Mouse (Mus musculus) liver, postnatal 0 days (tissue): ENCODE data around the gene Htt. TPM values are rescaled to one million over a fixed set of nuclear protein-coding genes. Genes with fewer than 3 reads are reported as not detected.

Experiments used
- ATAC-seq: fragments of 200-750 bp; cut with Nextera tagmentation; 2 replicates; pipeline ENCODE4 v1.8.0; 2017; ENCODE audit warnings: mild to moderate bottlenecking, moderate library complexity
- DNase-seq: peaks from one replicate; pipeline ENCODE4 v3.0.0-alpha.2; 2016
- H3K27ac ChIP-seq: fragments of 300-500 bp; sonication (generic); 2 replicates; pipeline ENCODE4 v1.5.1; 2014; ENCODE audit warnings: antibody characterized with exemption, moderate library complexity, mild to moderate bottlenecking, low read depth
- H3K27me3 ChIP-seq: fragments of 300-500 bp; sonication (generic); 2 replicates; pipeline ENCODE4 v1.6.1; 2014; ENCODE audit warnings: low read length, control low read depth, mixed read lengths; ENCODE audit not compliant: insufficient read depth
- H3K36me3 ChIP-seq: fragments of 300-500 bp; sonication (generic); replicated peaks from 2 replicates; pipeline ENCODE4 v1.6.1; 2014; ENCODE audit warnings: mild to moderate bottlenecking, control low read depth, low read length, moderate library complexity, mixed read lengths; ENCODE audit not compliant: insufficient read depth
- H3K4me1 ChIP-seq: fragments of 300-500 bp; sonication (generic); 2 replicates; pipeline ENCODE4 v1.6.1; 2014; ENCODE audit warnings: antibody characterized with exemption, mild to moderate bottlenecking, control low read depth; ENCODE audit not compliant: insufficient read depth
- H3K4me2 ChIP-seq: fragments of 300-500 bp; sonication (generic); 2 replicates; pipeline ENCODE4 v1.6.1; 2014; ENCODE audit warnings: low read depth, mild to moderate bottlenecking, low read length, moderate library complexity, mixed read lengths
- H3K4me3 ChIP-seq: fragments of 300-500 bp; sonication (generic); 2 replicates; pipeline ENCODE4 v1.5.1; 2014; ENCODE audit warnings: low read depth, low read length
- H3K9ac ChIP-seq: fragments of 300-500 bp; sonication (generic); replicated peaks from 2 replicates; pipeline ENCODE4 v1.6.1; 2014; ENCODE audit warnings: mild to moderate bottlenecking, moderate library complexity
- H3K9me3 ChIP-seq: fragments of 300-500 bp; sonication (generic); 2 replicates; pipeline ENCODE4 v1.6.1; 2016; ENCODE audit warnings: mild to moderate bottlenecking, control low read depth, low read length, mixed read lengths
- CTCF ChIP-seq: sonication (generic); IDR thresholded peaks from 2 replicates; pipeline ENCODE4 v1.5.1; 2016; ENCODE audit warnings: antibody characterized with exemption, low read depth
- EP300 ChIP-seq: IDR thresholded peaks from 2 replicates; pipeline ENCODE4 v1.6.1; 2016; ENCODE audit warnings: antibody characterized with exemption, low read depth, mild to moderate bottlenecking
- WGBS: fragments of 180-500 bp; shearing (Covaris S2); extraction: QIAGEN DNeasy Blood & Tissue Kit; methylation state at CpG from one replicate; pipeline ENCODE4 v1.1.7; 2014; ENCODE audit not compliant: insufficient replicate concordance; 5-methylcytosine and 5-hydroxymethylcytosine counted together
- polyA plus RNA-seq: library from polyadenylated mRNA; unstranded; fragments of >200 nt; fragmentation: Nextera tagmentation; extraction: Ambion mirVana; gene quantifications from 2 replicates; pipeline ENCODE4 v1.2.1, GENCODE M21; 2015

The Htt gene
- polyA plus RNA-seq, 1 experiment from 2014 or later, result 2.3 TPM

- H3K27ac ChIP-seq, result peak overlapping the region; percentile 93
- WGBS, result 76% methylated on average over 1 of the region's 1 CpGs
- no peak for DNase-seq
- peak; percentile 92 for TF ChIP-seq EP300
- TF ChIP-seq CTCF, result no peak
- no peak overlapping the region; the same call in 1 of the 2 replicates for H3K9ac ChIP-seq
- peak; percentile 89 for ATAC-seq
- H3K4me3 ChIP-seq, result no peak overlapping the region
- peaks cover 14% of the 10 kb centered on the region for H3K4me1 ChIP-seq
- H3K36me3 ChIP-seq, result peaks cover 31% of the 10 kb centered on the region
- no peaks in the 10 kb centered on the region for H3K9me3 ChIP-seq
- peak overlapping the region; percentile 37 for H3K4me2 ChIP-seq
- H3K27me3 ChIP-seq, result no peaks in the 10 kb centered on the region
Measured at GRCm38 (mm10) chr5:34909634-34910503, 148.3 kb downstream of the Htt start.

- H3K27me3 ChIP-seq, result no peaks in the 10 kb centered on the region
- H3K36me3 ChIP-seq, result peaks cover 26% of the 10 kb centered on the region
- peak; percentile 47 for ATAC-seq
- peaks cover 14% of the 10 kb centered on the region for H3K4me1 ChIP-seq
- no peaks in the 10 kb centered on the region for H3K9me3 ChIP-seq
- DNase-seq, result no peak
- TF ChIP-seq EP300, result no peak
- TF ChIP-seq CTCF, result no peak
- H3K9ac ChIP-seq, result 0 out of 2 replicates have a peak overlapping the region, but pooled peaks have one; percentile 2
- WGBS, result 86% methylated on average over 4 of the region's 4 CpGs
- no peak overlapping the region for H3K4me3 ChIP-seq
- H3K4me2 ChIP-seq, result peak overlapping the region; percentile 5; the same call in 1 of the 2 replicates
- peak overlapping the region; percentile 93 for H3K27ac ChIP-seq
Measured at GRCm38 (mm10) chr5:34910504-34910815, 148.9 kb downstream of the Htt start.

- H3K9ac ChIP-seq, result no peak overlapping the region
- TF ChIP-seq CTCF, result peak; percentile 98
- no peak for TF ChIP-seq EP300
- peak; percentile 77 for ATAC-seq
- H3K27ac ChIP-seq, result no peak overlapping the region
- no peaks in the 10 kb centered on the region for H3K9me3 ChIP-seq
- no peak overlapping the region for H3K4me3 ChIP-seq
- H3K4me1 ChIP-seq, result peaks cover 8% of the 10 kb centered on the region
- 0 out of 2 replicates have a peak, but pooled peaks cover 2% of the 10 kb centered on the region for H3K36me3 ChIP-seq
- no peak overlapping the region for H3K4me2 ChIP-seq
- WGBS, result 0% methylated on average over 1 of the region's 1 CpGs
- H3K27me3 ChIP-seq, result no peaks in the 10 kb centered on the region
- peak; percentile 82 for DNase-seq
Measured at GRCm38 (mm10) chr5:34915801-34916200, 154.3 kb downstream of the Htt start.

GRCm38 (mm10) chr5:34917234-34917655, 155.7 kb downstream of the Htt start:
- Histone ChIP-seq H3K9ac (no peak overlapping the region), H3K4me1 (peaks cover 6% of the 10 kb centered on the region; the same call in 1 of the 2 replicates), H3K27me3 (no peaks in the 10 kb centered on the region), H3K27ac (no peak overlapping the region), H3K4me2 (no peak overlapping the region), H3K9me3 (no peaks in the 10 kb centered on the region), H3K36me3 (0 out of 2 replicates have a peak, but pooled peaks cover 2% of the 10 kb centered on the region), H3K4me3 (no peak overlapping the region)
- WGBS, result 84% methylated on average over 10 of the region's 10 CpGs
- TF ChIP-seq CTCF, result no peak
- TF ChIP-seq EP300, result no peak
- DNase-seq (no peak), ATAC-seq (no peak)

- Histone ChIP-seq H3K36me3 (0 out of 2 replicates have a peak, but pooled peaks cover 6% of the 10 kb centered on the region), H3K9me3 (no peaks in the 10 kb centered on the region), H3K27me3 (no peaks in the 10 kb centered on the region), H3K27ac (peak overlapping the region; percentile 57; the same call in 1 of the 2 replicates), H3K4me2 (no peak overlapping the region), H3K4me3 (no peak overlapping the region), H3K9ac (peak overlapping the region; percentile 4; the same call in 1 of the 2 replicates), H3K4me1 (peaks cover 15% of the 10 kb centered on the region)
- WGBS, result 53% methylated on average over 3 of the region's 3 CpGs
- peak; percentile 36 for ATAC-seq
- DNase-seq, result no peak
- no peak for TF ChIP-seq CTCF
- peak; percentile 86 for TF ChIP-seq EP300
Measured at GRCm38 (mm10) chr5:34918785-34919184, 157.2 kb downstream of the Htt start.

GRCm38 (mm10) chr5:34922531-34922930, 161.0 kb downstream of the Htt start:
- ATAC-seq (no peak), DNase-seq (no peak)
- no peak overlapping the region for H3K9ac ChIP-seq
- no peak for TF ChIP-seq EP300
- no peak for TF ChIP-seq CTCF
- no peaks in the 10 kb centered on the region for H3K9me3 ChIP-seq
- H3K27ac ChIP-seq, result no peak overlapping the region
- H3K27me3 ChIP-seq, result no peaks in the 10 kb centered on the region
- no peak overlapping the region for H3K4me2 ChIP-seq
- WGBS, result 71% methylated on average over 6 of the region's 6 CpGs
- H3K36me3 ChIP-seq, result 0 out of 2 replicates have a peak, but pooled peaks cover 8% of the 10 kb centered on the region
- H3K4me1 ChIP-seq, result peaks cover 28% of the 10 kb centered on the region
- H3K4me3 ChIP-seq, result no peak overlapping the region
